Mouse (Mus musculus) cerebellum, postnatal 25 days (tissue): ENCODE data around the gene Flrt1.
"Not testable (repeated sequence)": the region's sequence is repeated elsewhere in the genome, so short reads cannot be mapped to it uniquely, and the experiment has no call there.

ENCODE experiments used
- DNase-seq, 2 experiments: peaks; one replicate each; pipeline ENCODE4 v3.0.0; 2021; ENCODE audit warnings: mixed read lengths in 2 of 2

Flrt1 gene

DNA sequence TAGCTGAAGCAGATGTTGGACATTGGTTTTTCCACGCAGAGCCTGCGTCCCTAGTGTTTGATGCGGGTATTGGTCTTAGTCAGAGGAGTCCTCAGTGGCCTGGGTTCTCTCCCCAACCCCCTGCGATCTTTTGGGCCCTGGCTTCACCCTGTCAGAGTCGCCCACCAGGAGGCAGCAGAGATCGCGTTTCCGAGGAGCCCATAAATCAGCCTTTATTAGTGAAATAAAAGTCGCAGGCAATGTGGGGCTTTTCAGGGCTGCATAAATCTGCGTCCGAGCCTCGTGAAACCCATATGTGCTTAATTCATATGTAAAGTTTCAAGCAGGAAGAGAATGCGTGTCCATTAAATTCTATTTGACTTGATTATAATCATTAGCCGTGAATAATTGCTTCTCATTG lies 37.4 kb downstream of the Flrt1 start:
- DNase-seq, result peak; percentile 91 to 94

DNA sequence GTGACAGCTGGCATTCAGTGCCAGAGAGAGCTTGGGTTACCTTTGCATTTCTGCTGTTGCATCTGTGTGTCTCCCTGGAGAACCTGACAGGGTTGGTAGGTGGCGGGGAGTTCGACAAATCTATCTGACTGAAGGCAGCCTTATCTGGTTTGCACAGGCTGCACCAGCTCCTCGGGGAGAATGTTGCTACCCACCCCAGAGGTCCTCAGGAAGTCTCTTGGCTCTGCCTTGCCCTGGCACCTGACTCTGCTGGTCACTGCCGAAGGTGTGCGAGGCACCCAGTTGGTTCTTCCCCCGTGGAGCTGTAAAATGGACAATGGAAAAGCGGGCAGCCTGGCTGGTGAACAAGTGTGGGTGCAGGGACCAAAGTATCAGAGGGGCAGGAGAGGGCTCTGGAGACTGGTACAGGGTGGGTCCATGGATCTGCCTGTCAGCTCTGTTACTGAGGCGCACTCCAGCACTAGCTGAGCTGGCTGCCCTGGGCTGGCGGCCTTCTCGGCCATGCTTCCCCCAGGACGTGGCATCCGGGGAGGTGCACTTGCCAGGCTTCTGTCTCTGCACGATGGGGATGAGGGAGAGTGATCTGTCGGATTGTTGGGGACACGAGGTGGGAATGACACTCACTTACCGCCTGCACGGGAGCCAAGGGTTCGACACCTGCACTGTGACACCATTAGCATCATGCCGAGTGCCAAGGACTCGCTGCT lies 38.0 kb downstream of the Flrt1 start:
- DNase-seq, result no peak

GRCm38 (mm10) chr19:7066828-7067342 lies 38.6 kb downstream of the Flrt1 start:
- no peak for DNase-seq

- peak; percentile 35 to 57 for DNase-seq
These were observed 39.3 kb downstream of the Flrt1 start for GRCm38 (mm10) chr19:7066034-7066827.

DNA sequence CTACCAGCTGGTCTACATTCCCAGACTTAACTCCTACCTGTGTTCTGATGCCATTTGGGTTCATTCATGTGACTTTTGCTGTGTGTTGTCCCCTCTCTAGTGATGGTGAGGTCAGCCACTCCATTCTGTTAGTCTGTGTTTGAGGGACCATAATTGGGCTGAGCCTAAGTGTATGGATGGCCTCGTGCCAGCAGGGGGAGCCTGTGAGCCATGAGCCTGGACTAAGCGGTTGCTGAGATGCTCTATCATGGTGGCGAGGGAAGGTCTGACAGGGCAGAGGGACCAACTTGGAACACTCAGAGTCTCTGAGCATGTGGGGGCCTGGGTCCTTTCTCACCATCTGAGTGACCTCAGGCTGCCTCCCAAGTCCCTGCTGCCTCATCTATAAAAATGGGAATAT lies 41.0 kb downstream of the Flrt1 start:
- DNase-seq, result peak; percentile 90 to 94

DNA sequence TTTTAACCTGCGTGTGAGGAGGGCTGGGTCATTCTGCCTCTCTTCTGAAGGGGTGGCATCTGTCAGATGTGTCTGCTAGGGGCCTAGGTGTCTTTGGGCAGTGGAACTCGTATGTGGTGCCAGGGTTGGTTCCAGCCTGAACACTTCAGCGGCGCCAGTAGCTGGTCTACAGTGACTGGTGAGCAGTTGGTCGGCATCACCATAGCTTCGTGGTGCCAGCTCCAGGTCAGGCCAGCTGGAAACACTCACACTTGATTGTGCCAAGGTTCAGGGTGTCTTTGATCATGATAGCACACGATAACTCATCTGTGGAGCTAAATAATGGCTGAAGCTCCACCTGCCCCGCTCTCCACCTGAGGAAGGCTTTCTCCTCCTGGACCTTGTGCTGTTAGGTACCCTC lies 42.6 kb downstream of the Flrt1 start:
- no peak for DNase-seq

GRCm38 (mm10) chr19:7062110-7062509 lies 43.4 kb downstream of the Flrt1 start:
- DNase-seq, result no peak

- DNase-seq, result no peak
These were observed 47.0 kb downstream of the Flrt1 start for GRCm38 (mm10) chr19:7058541-7058940.

- peak; percentile 75 to 83 for DNase-seq
These were observed 47.8 kb downstream of the Flrt1 start for GRCm38 (mm10) chr19:7057722-7058207.

GRCm38 (mm10) chr19:7057126-7057721 lies 48.3 kb downstream of the Flrt1 start:
- DNase-seq, result peak in 1 of 2 experiments; percentile 73

DNA sequence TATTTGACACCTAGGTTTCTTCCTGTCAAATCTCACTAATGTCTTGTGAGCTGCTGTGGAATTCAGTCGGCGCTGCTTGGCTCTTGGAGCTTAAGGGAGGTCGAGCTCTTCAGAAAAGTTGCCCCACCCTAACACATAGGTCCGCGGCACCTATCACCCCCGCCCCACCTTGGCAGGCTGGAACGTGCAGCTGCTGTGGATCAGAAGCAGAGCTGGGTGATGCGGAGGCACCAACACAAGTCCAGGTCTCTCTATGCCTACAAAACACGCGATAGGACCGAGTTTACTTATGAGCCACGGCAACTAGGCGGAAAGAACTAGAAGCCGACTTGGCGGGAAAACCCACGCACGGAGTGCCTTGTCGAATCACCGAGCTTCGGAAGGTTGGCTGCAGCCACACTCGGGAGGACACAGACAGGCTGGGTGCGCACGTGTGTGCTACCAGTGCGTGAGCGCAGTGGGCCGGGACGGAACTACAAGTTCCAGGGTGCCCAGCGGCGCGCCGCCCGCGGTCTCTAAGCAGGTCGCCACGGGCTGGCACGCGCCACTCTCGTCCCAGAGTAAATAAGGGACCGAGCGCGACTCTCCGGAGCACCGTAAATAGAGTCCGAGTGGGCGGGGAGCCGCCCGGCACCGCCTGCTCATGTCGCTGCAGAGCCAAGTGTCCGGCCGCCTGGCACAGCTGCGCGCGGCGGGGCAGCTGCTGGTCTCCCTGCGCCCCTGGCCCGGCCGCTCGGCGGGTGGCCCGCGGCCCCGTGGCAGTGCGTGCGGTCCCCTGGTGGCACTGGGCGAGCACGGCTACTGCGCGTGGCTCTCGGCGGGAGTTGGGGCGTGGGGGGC lies 49.1 kb downstream of the Flrt1 start, which contains the start of gene Macrod1:
Macrod1 (plus strand) TSS at position 563 of the 840 bp plus-strand sequence.
- DNase-seq, result peak; percentile 81 to 87

- no peak for DNase-seq
These were observed 50.4 kb downstream of the Flrt1 start for GRCm38 (mm10) chr19:7055173-7055572.

DNA sequence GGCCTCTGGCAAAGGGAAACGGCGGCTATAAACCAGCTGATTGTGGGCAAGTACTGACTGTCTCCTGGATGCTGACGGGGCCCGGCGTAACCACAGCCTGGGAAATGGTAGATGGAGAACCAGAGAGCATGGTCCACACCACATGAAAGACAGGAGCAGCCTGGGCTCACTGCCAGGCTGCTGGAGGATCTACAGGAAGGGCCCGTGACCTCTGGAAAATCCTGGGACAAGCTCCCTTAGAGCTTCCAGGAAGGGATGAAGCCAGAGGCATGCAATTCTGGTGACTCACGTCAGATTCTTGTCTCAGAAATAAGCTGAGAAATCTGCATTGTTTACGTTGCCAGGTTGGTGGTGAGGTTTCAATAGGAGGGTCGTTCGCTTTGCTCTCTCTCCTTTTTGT lies 50.8 kb downstream of the Flrt1 start:
- no peak for DNase-seq

DNA sequence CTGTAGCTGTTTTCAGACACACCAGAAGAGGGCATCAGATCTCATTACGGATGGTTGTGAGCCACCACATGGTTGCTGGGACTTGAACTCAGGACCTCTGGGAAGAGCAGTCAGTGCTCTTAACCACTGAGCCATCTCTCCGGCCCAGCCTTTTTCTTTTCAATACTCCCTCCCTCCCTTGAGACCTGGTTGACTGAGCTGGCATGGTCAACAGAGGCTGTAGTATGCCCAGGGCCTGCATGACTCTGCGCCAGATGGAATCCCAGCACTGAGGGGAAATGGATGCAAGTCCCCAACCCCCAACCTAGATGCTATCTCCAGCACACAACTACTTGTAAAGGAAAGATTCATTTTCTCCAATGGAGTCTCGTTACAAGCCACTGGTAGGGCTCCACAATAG lies 52.1 kb downstream of the Flrt1 start:
- not testable (repeated sequence) for DNase-seq

DNA sequence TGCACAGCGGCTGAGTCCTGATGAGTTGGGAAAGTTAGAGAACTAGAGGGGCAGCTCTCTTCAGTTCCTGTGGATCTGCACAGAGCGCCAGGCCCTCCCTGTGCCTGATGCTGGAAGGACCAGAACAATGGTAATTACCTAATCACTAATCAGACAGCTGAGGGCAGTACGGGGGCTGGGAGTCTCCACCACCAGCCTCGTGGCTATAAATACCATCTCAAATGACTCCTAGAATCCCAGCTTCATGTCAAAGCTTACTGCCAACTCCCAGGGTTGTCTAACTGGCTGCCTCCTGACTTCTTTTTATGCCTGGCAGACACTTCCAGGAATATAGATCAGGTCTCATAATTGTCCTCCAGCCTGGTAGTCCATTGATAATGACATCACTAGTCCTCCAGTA lies 60.8 kb downstream of the Flrt1 start:
- no peak for DNase-seq

GRCm38 (mm10) chr19:7044279-7044678 lies 61.2 kb downstream of the Flrt1 start:
- no peak for DNase-seq
